Mouse (Mus musculus) heart, adult 2 months (tissue): Measurements from ENCODE around the gene Cpn1.

Experiments
- CTCF ChIP-seq: fragments of 200-600 bp; IDR thresholded peaks from 2 replicates; pipeline ENCODE4 v1.8.1; 2022; ENCODE audit warnings: antibody characterized with exemption, mild to moderate bottlenecking, moderate library complexity
- POLR2A ChIP-seq: fragments of 200-500 bp; IDR thresholded peaks from 2 replicates; pipeline ENCODE4 v1.6.1; 2011; ENCODE audit warnings: mild to moderate bottlenecking, low read depth, low read length, control low read depth; ENCODE audit not compliant: insufficient read depth

DNA sequence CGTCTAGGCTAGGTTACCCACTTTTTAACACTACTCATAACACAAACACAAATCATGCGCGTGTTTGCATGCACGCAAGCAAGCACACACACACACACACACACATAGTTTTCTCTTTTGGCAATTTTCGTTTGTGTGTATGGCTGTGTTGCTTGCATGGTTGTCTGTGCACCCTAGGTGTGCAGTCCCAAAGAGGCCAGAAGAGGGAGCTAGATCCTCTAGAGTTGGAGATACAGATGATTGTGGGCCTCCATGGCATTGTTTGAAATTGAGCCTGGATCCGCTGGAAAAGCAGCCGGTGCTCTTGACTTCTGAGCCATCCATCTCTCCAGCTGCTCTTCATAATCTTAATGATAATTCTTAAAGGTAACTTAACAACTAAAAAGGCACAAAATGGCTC lies 79.9 kb downstream of the Cpn1 start:
- TF ChIP-seq CTCF (no peak), POLR2A (no peak)
